Mouse (Mus musculus) testis, postnatal 10 days (tissue): ENCODE measurements at regions not wholly inside any gene's neighbourhood (a gene's known extent, or its start where the extent isn't known, plus 50 kb on each side); places are given as distances from the start of the nearest gene placed in this dataset.

Experiments
- DNase-seq: peaks from one replicate; pipeline ENCODE4 v3.0.0; 2021; ENCODE audit warnings: low spot score

- no peak for DNase-seq
Measured at GRCm38 (mm10) chr9:115683951-115684350, 225.3 kb upstream of the Gadl1 start.

DNA sequence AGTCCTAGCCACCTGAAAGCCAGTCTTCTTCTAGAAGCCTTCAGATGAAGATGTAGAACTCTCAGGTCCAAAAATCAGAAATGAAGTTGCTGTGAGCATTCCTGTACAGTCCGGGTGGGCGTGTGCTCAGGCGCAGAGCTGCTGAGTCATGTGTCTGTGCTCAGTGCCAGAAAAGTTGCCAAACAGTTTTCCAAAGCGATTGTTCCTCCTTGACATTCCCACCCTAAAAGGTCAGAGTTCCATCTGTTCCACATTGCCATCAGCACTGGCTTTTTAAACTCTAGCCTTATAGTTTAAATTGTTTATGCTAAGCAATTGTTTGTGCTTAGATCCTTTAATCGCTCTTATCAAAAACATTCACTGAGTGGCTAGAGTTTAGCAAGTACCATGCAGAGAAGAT lies 222.7 kb upstream of the Gadl1 start:
- no peak for DNase-seq

GRCm38 (mm10) chr9:115692837-115693236 lies 216.4 kb upstream of the Gadl1 start:
- no peak for DNase-seq

- DNase-seq: no peak
Measured at GRCm38 (mm10) chr9:115703791-115704190, 205.5 kb upstream of the Gadl1 start.

DNA sequence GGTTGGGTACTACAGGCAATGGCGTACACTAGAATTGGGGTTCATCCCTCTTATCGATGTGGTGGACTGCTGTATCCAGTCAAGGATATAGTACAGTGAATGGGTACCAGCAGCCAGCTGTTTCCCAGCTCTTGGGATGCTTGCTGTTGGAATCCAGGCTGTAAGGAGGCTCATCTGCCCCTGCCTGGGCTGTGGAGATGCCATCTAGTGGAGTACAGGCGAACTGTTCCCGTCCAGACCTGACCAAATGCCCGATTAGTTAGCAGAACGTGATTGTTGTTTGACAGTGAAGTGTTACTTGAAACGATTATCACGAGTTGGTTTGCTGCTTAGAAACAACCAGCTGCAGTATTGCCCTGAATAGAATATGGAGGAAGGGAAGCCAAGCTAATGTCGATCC lies 205.0 kb upstream of the Gadl1 start:
- peak; percentile 68 for DNase-seq

- no peak for DNase-seq
Measured at GRCm38 (mm10) chr9:115705761-115706160, 203.5 kb upstream of the Gadl1 start.

GRCm38 (mm10) chr9:115708199-115708934 lies 200.9 kb upstream of the Gadl1 start:
- no peak for DNase-seq

DNA sequence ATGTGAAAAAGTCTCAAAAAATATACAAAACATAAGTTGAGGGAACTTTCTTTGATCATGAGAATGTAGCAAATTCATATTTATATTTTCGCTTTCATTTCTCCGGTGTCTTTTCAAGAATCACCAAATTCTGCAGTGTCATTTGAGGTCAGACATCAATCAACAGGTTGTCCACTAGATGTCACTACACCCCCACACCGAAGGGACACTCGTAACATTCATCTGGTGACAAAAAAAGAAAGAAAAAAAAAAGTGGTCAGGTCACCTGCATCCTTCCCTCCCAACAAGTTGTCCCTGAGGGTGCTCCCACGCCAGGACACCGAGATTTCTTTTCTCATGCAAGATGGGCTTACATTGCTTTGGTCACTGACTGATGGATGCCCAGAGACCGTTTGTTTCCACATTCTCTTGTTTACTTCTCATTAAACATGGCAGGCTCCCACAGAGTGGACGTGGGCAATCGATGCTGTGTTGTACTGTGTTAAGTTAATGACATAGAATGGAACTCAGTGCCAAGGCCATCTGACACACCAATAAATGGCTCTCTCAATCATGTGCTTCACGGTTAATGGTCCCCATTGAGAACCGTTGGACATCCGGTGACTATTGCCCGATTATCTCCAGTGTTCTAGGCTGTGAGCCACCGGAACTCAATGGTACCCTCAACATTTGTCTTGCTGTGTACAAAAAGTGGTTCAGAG lies 199.1 kb upstream of the Gadl1 start:
- DNase-seq: peak; percentile 55

GRCm38 (mm10) chr9:115720306-115720705 lies 188.9 kb upstream of the Gadl1 start:
- DNase-seq: no peak

DNA sequence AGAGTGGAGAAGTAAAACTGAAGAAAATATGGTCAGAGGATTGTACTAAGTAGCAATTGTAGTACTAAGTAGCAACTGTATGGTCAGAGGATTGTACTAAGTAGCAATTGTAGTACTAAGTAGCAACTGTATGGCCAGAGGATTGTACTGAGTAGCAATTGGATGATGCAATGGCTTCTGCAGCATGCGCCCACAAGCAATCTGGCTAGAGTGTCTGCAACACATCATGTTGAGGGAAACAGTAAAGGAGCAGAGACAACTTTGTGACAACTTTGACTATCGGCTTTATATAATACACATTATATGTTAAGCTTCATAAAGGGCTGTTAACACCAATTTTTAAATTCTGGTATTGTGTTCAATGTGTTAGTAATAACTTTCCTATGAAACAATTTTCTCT lies 188.4 kb upstream of the Gadl1 start:
- DNase-seq: no peak

GRCm38 (mm10) chr9:115724063-115724462 lies 185.2 kb upstream of the Gadl1 start:
- no peak for DNase-seq

DNA sequence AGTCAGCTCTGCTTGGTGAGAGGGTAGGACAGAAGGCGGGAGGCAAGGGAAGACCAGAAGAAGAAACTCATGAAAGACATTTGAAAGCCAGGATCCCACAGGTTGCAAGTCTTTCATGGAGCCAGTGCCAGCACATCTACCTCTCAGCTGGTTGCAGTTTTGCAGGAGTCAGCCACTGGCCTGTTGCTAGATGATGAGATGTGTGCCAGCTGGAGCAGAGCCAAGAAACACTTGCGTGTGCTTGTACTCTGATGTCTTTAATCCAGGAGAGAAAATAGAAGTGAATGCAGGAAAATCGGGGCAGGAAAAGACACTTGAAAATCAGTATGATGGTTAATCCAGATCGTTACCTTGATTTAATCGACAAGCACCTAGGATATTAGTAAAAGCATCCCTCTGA lies 181.9 kb upstream of the Gadl1 start:
- DNase-seq: peak; percentile 46

DNA sequence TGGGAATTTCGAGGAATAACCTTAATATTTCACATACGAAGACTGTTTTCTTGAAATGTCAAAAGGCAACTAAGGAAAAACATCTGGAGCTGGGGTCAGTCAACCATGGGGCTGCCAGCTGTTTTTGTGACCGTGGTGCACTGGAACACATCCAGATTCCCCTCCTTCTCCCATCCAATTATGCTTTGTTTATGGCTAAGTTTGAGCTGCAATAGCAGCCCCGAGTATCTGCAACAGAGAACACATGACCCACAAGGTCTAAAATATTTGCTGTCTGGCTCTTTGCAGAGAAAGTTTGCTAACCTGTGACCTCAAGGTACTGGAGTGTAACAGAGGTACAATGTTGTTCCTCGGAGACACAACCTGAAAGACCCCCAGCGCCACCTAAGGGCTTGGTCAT lies 177.7 kb upstream of the Gadl1 start:
- DNase-seq: no peak

DNA sequence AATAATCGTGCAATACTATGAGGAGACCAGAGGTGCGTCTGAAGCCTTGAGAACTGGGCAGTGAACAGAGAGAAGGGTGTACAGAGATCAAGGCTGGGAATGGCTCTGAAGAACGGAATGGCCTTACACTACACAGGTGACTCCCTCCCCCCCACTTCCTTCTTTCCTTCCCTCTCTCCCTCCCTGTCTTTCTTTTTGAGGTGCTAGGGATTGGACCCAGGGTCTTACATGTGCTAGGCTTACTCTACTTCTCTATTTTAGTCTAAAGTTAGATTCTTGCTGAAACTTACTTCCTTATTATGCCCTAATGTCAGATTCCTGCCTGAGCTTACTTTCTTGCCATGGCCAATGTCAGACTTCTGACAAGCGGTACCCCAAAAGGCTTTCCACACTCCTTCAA lies 176.2 kb upstream of the Gadl1 start:
- no peak for DNase-seq

DNA sequence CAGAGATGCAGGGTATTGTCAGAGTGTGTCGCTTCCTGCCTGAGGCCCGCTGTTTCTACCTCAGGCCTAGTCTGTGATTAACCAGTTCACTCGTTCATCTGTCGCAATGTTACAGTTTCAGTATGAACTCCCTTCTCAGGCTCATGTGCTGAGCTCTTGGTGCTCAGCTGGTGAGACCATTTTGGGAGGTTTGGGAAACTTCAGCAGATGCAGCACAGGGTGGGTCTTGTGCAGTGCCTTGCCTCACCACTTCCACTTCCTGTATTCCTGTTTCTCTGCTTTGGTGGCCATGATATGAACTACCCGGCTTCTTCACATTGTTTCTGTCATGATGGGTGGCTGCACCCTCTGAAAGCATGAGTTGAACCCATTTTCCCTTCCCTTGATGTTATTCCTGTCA lies 169.3 kb upstream of the Gadl1 start:
- DNase-seq: no peak

GRCm38 (mm10) chr9:115746436-115746835 lies 162.8 kb upstream of the Gadl1 start:
- no peak for DNase-seq

DNA sequence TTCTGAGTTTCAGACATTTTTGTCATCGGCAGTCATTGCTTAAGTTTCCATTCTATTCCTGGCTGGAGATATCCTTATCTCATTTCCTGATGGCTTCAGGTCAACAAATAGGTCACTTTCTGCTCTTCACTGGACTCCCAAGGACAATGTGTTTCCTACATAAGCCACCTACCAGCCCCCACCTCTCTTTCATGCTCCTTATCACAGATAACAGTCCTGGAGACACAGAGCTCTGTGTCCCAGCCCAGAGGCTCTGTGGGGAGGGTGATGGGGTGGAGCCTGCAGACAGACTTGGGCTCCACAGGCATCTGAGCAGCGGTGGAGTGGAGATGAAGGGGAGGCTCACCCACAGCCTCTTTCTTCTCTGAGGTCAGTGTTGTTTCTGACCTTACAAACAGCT lies 148.8 kb upstream of the Gadl1 start:
- peak; percentile 61 for DNase-seq

GRCm38 (mm10) chr9:115764136-115764535 lies 145.1 kb upstream of the Gadl1 start:
- DNase-seq: no peak

- no peak for DNase-seq
Measured at GRCm38 (mm10) chr9:115766471-115766870, 142.8 kb upstream of the Gadl1 start.

DNA sequence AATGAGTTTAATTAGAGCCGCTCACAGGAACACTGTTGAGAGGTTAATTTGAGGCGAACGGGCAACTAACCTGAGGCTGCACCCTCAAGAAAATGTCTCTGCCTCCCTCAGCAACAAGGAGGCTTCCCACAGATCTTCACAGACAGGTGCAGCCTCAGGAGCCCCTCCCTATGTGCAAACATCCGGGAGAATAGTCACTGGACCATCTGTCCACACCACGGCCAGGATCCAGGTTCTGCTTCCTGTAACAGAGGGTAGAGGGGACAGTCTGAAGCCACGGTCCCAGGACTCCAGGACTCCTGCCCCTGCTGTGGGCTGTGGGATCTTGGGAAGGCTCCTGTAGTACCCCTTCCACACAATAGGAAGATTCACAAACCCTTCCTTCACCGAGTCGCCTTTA lies 134.1 kb upstream of the Gadl1 start:
- DNase-seq: peak; percentile 30

GRCm38 (mm10) chr9:115775858-115776257 lies 133.4 kb upstream of the Gadl1 start:
- DNase-seq: peak; percentile 16

DNA sequence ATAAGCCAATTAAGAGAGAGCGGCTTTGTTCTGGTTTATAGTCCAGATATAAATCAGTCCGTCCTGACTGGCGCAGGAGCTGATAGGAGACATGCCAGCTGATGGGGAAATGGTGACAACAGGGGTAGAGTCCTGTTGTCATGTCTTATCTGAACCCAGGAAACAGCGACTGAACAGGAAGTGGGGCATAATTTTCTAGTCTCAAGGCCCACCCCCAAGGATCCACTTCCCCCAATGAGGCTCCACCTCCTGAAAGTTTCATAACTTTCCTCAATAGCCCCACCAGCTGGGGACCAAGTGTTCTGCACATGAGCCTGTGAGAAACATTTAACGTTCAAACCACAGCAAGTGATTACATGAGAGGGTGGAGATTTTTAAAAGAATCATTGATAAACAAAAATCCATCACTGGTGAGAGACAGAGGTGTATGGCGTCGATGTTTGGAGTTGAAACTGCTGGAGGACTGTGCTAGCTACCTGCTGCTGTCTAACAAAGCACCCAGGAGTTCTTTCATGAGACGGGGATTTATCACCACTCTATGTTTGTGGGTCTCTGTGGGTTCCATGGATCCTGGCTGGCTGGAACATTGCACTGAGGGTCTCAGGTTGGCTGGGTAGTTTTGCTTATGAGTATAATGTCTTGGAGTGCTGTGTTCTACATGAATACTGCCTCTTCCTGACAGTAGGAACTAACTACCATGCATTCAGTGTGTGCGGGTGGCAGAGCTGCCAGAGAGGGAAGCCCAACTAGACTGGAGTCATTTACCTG lies 132.0 kb upstream of the Gadl1 start:
- DNase-seq: peak; percentile 16

DNA sequence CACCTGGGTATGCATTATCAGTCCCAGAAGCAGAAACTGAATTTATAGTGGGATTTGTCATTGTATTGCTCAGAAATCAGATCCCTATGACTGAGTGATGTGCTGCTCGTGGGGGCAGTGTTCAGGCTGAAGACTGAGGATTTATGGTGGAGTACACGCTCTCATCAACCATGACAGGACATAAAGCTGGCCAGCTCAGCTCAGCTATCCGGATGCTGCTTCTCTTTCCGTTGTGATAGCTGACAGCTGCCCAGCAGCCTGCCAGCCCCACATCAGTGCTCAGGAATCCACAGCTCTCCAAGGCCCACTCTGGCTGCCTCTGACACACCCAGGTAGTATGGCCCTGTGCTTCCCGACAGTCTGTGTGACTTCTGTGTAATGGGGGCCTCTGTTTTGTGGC lies 130.4 kb upstream of the Gadl1 start:
- peak; percentile 25 for DNase-seq
